Mouse (Mus musculus) brain, embryonic 14.5 days (tissue): Measurements from ENCODE around the gene Sorcs3. TPM values are rescaled to one million over a fixed set of nuclear protein-coding genes. Genes with fewer than 3 reads are reported as not detected.
A peak's percentile ranks its signal among the peaks of the same experiment; 100 is the strongest.

Source experiments
- DNase-seq: peaks from one replicate; pipeline ENCODE4 v3.0.0-alpha.2; 2011; ENCODE audit warnings: low read depth
- CTCF ChIP-seq: fragments of 200-500 bp; IDR thresholded peaks from 2 replicates; pipeline ENCODE4 v1.5.1; 2012; ENCODE audit warnings: inconsistent platforms, mild to moderate bottlenecking, moderate library complexity, borderline replicate concordance; ENCODE audit not compliant: insufficient read depth, insufficient read length; ENCODE audit errors: extremely low read depth
- POLR2A ChIP-seq: fragments of 200-500 bp; IDR thresholded peaks from 2 replicates; pipeline ENCODE4 v1.6.1; 2012; ENCODE audit warnings: mild to moderate bottlenecking, inconsistent platforms, borderline replicate concordance; ENCODE audit not compliant: poor library complexity, insufficient read depth, insufficient read length, severe bottlenecking; ENCODE audit errors: extremely low read depth
- polyA plus RNA-seq: library from polyadenylated mRNA; depleted of rRNA; stranded (reverse); fragments of >200 nt; gene quantifications from 2 replicates; pipeline ENCODE4 v1.2.3, GENCODE M21; 2012

The Sorcs3 gene
- polyA plus RNA-seq, 1 experiment = 14.6 TPM

DNA sequence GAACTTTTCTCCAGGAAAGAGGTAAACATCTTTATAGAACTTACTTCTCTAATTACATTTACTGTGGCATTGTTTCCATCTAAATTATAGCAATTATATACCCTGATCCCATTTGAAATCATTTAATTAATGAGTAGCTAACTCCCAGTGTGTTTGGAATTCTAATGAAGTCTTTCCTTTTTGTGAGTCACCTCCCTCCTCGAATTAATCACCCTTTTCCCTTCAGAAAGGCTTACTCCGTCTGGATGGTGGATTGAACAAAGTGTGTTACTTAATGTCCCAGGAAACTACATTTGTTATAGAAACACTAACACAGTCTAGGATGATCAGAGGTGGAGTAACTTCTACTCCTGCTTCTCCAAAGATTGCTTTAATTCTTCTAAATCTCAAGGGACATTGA, 531.7 kb downstream of the Sorcs3 start:
- DNase-seq = peak; percentile 82
- TF ChIP-seq POLR2A (no peak), CTCF (no peak)

DNA sequence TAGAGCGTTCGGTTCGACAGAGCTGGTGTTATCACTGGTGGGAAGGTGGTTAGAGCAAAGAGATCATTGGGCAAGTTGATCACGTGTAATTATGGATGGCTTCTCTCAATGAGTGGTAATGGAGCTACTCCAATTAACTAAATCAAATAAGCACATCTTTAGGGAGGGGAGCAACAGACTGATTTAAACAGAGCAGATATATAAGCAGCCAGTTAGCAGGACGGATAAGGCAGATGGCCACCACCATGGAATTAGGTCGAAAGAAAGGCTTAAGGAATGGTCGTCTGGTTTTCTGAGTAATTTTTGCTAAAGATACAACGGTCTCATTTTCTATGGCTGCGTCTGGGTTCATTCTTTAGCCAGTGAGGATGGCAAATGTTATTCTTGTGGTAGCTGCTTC, 549.3 kb downstream of the Sorcs3 start:
- no peak for DNase-seq
- TF ChIP-seq CTCF (no peak), POLR2A (no peak)

DNA sequence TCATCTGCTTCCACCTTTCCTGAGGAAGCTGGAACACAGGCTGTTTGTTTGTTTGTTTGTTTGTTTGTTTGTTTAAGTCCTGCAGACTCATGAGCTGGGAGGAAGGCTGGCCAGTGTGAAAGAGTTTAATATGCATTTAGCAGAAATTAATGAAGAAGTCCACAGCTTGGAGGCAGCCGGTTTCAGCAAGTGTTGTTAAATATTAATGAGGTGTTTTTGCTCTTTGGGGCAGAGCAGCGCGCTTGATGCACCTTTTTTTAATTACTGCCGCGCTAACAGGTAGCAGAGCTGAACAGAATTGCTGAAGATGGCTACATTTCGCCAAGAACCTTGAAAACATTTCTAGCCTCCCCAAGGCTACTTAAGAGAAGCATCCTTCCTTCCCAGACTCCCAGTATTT, 551.0 kb downstream of the Sorcs3 start:
- no peak for TF ChIP-seq POLR2A
- TF ChIP-seq CTCF = no peak
- DNase-seq = peak; percentile 41

DNA sequence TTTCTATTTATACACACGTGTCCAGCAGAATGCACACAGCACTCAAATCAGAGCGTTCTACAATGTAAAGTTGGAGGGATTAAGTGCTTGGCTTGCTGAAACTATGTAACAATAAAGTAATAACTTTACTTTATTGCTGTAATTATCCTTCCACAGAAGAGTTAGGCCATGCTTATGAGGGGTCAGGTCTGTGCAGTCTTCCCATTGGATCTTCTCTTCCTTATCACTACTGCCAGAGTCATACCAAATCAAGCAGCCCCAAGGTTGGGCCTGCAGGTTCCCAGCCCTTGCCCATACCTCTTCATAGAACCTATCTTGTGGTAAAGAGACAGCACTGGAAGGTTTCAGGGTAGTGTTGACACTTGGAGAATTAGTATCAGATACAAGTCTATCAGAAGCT, 560.7 kb downstream of the Sorcs3 start:
- TF ChIP-seq CTCF = no peak
- TF ChIP-seq POLR2A = no peak
- no peak for DNase-seq

DNA sequence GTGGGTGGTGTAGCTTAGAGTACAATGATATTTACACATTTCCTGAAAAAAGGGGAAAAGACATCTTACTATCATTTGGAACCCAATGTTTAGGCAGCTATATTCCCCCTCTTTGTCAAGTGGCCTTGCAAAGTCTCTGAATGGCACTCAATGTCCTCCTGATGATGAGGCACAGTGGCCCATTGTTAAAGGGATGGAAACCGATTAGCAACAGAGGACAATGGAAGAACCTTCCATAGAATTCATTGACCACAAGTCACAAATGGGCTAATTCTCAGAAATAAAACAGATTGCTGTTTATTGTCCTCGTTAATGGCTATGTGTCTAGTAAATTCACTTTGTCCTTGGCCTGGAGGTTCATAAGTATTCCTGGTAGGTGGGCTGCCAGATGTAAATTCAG, 565.7 kb downstream of the Sorcs3 start:
- no peak for DNase-seq
- TF ChIP-seq CTCF (no peak), POLR2A (no peak)

DNA sequence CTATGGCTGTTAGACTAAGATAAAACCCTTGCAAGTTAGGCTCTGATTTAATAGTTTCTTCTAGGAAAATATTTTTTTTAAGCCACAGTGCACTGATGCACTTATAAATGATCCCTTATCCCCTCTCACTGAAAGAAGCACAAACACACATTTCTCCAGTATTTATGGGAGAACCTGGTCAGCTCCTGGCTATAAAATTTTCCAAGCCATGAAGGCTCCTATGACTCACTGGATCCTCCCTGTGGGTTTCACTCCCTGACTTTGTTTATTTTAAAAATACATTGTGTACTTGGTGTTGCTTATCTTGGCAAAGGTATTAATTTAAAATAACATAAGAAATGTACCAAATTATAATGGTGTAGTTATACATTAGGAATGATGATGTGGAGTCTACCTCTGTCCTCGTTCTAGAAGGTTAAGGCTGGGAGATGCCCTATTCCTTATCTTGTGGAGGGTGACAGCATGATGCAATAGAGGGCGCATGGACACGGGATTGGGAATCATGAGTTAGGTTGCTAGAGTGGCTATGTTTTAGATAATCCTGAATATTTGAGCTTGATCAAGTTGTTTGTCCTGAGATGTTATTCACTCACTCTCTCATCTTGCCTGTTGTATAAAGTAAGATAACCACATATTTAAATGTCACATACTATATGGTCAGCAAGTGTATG, 573.4 kb downstream of the Sorcs3 start:
- no peak for TF ChIP-seq POLR2A
- no peak for TF ChIP-seq CTCF
- no peak for DNase-seq

DNA sequence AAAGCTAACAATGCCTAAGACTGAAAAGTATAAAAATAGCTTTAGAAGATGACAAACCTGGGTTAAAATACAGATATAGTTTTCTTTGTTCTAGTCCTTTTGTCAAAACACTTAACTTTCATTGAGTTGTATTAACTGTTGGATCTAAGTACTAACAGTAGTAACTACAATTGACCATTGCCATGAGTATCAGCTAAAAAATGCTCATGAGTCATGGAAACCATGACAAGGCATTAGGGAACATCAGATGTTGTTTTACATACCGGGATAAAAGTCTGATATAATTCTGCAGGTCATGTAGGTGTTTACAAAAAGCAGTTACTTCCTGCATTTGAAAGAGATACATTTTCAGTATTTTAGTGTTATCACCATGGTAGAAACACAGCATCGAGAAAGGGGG, 575.0 kb downstream of the Sorcs3 start:
- TF ChIP-seq POLR2A (no peak), CTCF (no peak)
- no peak for DNase-seq

DNA sequence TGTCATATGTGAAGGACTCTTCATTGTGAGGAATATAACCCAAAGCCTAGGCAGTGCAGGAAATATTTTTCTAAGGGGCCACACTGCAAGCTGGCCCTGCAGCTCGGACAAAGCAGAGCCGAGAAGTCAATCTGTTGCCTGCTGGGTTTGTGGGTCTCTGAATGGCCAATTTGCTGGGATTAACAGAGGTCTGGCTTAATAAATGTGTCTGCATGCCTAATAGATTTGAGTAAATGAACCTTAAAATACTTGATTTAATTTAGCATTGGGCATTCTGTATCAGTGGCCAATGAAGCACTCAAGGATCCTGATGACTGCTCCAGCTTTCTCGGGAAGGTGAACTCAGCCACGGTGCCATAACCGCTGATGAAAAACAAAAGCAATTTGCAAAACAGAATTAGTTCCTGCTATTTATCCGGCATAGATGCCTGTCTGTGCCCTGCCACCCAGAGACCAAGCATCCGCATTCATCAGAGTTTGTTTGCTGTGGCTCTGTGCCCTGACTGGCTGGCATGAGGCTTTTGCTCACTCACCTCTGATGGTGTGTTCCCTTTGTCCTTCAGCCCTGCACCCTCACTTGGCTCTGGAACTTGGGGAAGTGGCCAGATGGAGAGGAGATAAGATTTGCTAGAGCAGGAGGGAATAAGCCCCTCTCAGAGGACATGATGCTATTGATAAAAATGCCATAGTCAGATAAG, 576.3 kb downstream of the Sorcs3 start:
- peak; percentile 69 for DNase-seq
- TF ChIP-seq POLR2A (no peak), CTCF (no peak)

DNA sequence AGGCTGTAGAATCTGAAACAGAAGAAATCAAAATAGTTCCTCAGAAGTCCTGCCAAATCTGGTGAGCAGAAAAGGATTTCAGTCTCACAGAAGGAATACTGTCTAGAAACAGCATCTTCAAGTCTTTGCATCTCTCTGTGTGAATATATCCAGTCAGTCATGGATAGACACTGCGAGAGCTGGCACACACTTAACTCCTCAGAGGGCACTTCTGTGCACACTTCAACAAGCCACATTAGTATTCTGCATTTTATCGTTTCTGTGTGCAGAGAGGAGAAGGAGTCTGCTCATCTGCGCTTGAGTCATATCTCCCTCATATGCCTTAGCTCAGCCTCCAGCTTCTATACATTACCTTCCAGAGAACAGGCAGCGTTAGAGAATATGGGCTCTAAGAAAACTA, 581.4 kb downstream of the Sorcs3 start:
- no peak for DNase-seq
- TF ChIP-seq CTCF (no peak), POLR2A (no peak)

DNA sequence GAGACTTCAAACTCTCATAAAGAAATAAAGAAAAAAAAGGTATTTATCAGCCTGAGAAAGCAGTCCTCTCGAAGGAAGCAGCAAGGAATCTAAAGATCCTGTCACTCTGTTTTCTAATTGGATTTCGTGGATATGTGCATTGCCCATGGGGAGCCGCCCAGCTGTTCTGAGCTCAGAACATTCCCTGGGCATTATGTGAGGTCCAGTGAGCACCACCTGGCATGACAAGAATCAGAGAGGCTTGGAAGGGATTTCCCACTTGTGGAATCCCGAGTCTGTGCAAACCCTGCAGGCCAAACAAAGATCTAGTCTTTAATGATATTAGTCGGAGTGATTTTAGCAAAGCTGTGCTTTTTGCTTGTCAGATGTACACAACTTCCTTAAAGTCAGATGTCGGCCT, 598.7 kb downstream of the Sorcs3 start:
- DNase-seq = peak; percentile 58

DNA sequence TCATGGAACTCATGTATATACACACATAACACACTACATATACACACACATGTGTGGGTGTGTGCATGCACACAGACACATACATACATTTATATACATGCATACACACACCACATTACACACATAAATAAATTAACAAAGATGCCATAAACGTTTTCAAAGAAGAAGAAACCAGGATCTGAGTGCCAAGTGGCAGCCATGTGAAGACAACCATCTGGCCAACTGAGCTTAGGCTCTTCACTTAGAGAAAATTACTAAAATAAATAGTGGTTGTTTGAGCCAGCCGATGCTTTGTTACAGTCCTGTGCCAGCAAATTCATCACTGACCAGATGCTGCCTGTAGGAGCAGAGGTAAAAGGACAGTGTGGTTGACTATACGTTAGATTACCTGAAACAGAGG, 605.7 kb downstream of the Sorcs3 start:
- TF ChIP-seq CTCF = no peak
- TF ChIP-seq POLR2A = no peak
- peak; percentile 24 for DNase-seq

More for the DNA sequence above, 598.7 kb downstream of the Sorcs3 start:
- TF ChIP-seq POLR2A (no peak), CTCF (no peak)

DNA sequence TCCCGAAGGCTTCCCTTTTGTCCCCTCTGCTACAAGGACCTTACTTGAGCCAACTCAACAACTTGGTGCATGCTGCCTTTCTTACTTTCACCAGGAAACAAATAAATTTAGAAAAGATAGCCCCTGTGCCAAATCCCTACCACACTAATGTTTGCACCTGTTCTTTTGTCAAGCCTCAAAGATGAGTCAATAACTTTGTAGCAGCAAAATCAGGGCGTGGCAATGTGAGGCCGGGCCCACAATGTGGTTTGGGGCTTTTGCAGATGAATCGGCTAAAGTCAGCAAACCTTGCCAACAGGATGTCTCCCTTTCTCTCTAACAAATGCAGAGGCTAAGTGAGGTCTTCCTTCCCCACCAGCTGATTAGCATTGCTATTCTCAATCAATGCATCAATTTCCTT, 608.0 kb downstream of the Sorcs3 start:
- no peak for TF ChIP-seq POLR2A
- no peak for TF ChIP-seq CTCF
- DNase-seq = no peak

DNA sequence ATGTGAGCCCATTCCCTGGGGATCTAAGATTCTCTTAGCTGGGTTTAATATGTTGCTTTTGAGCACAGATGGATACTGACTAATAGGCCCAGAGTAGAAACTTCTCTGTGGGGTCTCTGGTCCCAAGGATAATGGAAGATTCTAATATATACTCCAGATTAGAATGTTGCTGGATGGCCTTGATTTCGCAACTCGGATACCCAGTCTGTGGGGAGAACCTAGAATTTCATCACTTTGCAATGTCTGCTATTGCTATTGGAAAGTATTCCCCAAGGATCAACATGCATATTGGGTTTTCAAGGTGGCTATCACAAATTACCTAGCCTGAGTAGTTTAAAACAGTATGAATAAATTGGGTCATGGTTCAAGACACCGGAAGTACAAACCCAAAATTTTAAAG, 609.2 kb downstream of the Sorcs3 start:
- TF ChIP-seq CTCF = no peak
- TF ChIP-seq POLR2A = no peak

More for the DNA sequence above, 609.2 kb downstream of the Sorcs3 start:
- no peak for DNase-seq
